Mouse (Mus musculus): ENCODE data around the gene 6330403K07Rik. TPM values are rescaled to one million over a fixed set of nuclear protein-coding genes. Genes with fewer than 3 reads are reported as not detected.

6330403K07Rik gene
- polyA plus RNA-seq, 1 experiment from 2014 or later = 1.8 TPM

- H3K4me2 ChIP-seq (ENCODE audit: low read depth, low read length) = peak within 1 kb of the TSS; percentile 94
- under 1% methylated on average over 35 of the region's 35 CpGs for WGBS (ENCODE audit: insufficient replicate concordance)
- peak within 1 kb of the TSS; percentile 97 for H3K4me3 ChIP-seq (ENCODE audit: low read depth, low read length)
- H3K27ac ChIP-seq (ENCODE audit: low read length) = peak within 1 kb of the TSS; percentile 85
- no peaks in the 10 kb centered on the region for H3K9me3 ChIP-seq (replicated peaks; ENCODE audit: control insufficient read depth, low read length)
- peak; percentile 94 for ATAC-seq (ENCODE audit: low read depth)
- peaks cover 12% of the 10 kb centered on the region for H3K36me3 ChIP-seq (ENCODE audit: control insufficient read depth, insufficient read depth)
- peak within 1 kb of the TSS; percentile 85 for H3K9ac ChIP-seq (ENCODE audit: low read depth, low read length)
- peaks cover 16% of the 10 kb centered on the region for H3K4me1 ChIP-seq (ENCODE audit: control insufficient read depth, low read depth, low read length)
- no peaks in the 10 kb centered on the region for H3K27me3 ChIP-seq (ENCODE audit: control insufficient read depth, insufficient read depth, low read depth, low read length)
Observed at GRCm38 (mm10) chr11:71004316-71004773, 29.0 kb downstream of the 6330403K07Rik start, which contains the start of gene Dhx33. Gene Dhx33 (minus strand): TSS chr11:71004437.

DNA sequence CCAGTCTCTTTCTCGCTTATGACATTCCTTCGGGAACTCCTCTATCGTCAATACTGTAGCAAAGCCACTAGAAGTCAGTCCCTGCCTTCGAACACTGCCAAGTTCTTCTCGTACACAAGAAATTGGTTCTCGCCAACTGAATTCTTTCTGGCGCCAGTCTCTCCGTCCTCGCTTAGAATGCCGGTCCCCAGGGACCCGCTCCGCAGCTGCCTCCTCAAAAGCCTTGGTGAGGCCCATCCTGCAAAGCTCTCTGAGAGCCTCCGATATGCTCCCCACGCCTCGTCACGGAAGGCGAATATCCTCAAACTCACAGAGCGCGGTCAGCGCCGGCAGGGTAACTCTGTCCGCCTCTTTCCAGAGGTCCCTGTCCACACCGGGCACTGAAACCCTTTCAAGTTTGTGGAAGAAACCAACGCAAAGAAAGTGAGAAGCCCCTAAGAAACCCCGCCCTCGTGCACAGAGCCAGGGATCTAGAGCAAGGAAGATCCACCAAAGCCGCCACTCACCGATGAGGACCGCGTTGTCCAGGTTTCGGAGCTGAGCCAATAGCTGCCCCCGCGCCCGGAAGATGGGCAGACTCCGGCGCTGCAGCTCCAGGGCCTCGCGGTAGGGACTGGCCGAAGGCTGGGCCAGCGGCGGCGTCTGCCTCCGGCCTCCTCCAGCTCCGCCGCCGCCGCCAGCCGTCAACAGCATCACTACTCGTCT lies 29.6 kb downstream of the 6330403K07Rik start:
- H3K4me3 ChIP-seq (ENCODE audit: low read depth, low read length) = peak overlapping the region; percentile 97
- no peaks in the 10 kb centered on the region for H3K9me3 ChIP-seq (replicated peaks; ENCODE audit: control insufficient read depth, low read length)
- H3K27me3 ChIP-seq (ENCODE audit: control insufficient read depth, insufficient read depth, low read depth, low read length) = no peaks in the 10 kb centered on the region
- peaks cover 9% of the 10 kb centered on the region for H3K36me3 ChIP-seq (ENCODE audit: control insufficient read depth, insufficient read depth)
- H3K27ac ChIP-seq (ENCODE audit: low read length) = peak overlapping the region; percentile 85
- peak overlapping the region; percentile 85 for H3K9ac ChIP-seq (ENCODE audit: low read depth, low read length)
- peak overlapping the region; percentile 94 for H3K4me2 ChIP-seq (ENCODE audit: low read depth, low read length)
- peak; percentile 71 for ATAC-seq (ENCODE audit: low read depth)
- under 1% methylated on average over 49 of the region's 49 CpGs for WGBS (ENCODE audit: insufficient replicate concordance)
- H3K4me1 ChIP-seq (ENCODE audit: control insufficient read depth, low read depth, low read length) = peaks cover 16% of the 10 kb centered on the region

- Histone ChIP-seq H3K9me3 (replicated peaks; ENCODE audit: control insufficient read depth, low read length) (no peaks in the 10 kb centered on the region), H3K9ac (ENCODE audit: low read depth, low read length) (no peak overlapping the region), H3K27me3 (ENCODE audit: control insufficient read depth, insufficient read depth, low read depth, low read length) (no peaks in the 10 kb centered on the region), H3K36me3 (ENCODE audit: control insufficient read depth, insufficient read depth) (peaks cover 7% of the 10 kb centered on the region), H3K4me2 (ENCODE audit: low read depth, low read length) (no peak overlapping the region), H3K4me1 (ENCODE audit: control insufficient read depth, low read depth, low read length) (peaks cover 16% of the 10 kb centered on the region), H3K27ac (ENCODE audit: low read length) (no peak overlapping the region), H3K4me3 (ENCODE audit: low read depth, low read length) (no peak overlapping the region)
- 71% methylated on average over 4 of the region's 4 CpGs for WGBS (ENCODE audit: insufficient replicate concordance)
- no peak for ATAC-seq (ENCODE audit: low read depth)
Observed at GRCm38 (mm10) chr11:71001167-71001566, 32.1 kb downstream of the 6330403K07Rik start.

DNA sequence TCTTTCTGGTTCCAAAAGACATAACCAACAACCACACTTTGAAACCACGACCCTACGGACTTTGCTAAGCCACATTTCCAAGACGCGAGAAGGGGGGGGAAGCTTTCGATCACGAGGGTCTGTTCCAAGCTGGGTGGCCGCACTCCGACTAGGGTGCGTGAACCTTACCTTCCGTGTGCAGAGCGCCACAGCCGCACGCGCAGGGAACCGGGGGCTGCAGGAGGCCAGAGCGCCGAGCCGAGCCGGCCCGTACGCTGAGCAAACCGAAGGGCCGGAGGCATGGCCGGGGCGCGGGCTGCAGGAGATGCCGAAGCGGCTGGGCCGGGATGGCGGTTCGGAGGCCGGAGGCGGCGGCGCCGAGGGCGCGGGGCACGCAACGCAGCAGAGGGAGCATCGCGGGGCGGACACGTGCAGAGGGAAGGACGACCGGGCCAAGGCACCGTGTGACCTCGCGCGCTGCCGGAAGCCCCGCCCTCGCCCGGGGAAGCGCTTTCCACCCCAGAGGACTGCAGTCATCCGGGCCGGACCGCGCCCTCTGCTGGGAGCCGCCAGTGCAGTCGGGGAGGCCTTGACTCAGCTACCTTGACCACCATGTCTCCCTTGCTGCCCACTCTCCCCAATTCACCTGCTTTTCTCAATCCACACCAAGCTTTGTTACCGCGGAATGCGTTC lies 50.6 kb downstream of the 6330403K07Rik start, which contains the start of gene C1qbp:
Gene C1qbp, minus strand, starts transcription at position 470 of the 672 bp plus-strand sequence.
- H3K27ac ChIP-seq (ENCODE audit: low read length) = peak within 1 kb of the TSS; percentile 60
- ATAC-seq (ENCODE audit: low read depth) = peak; percentile 97
- H3K36me3 ChIP-seq (ENCODE audit: control insufficient read depth, insufficient read depth) = peaks cover 35% of the 10 kb centered on the region
- H3K4me2 ChIP-seq (ENCODE audit: low read depth, low read length) = peak within 1 kb of the TSS; percentile 98
- peaks cover 20% of the 10 kb centered on the region for H3K4me1 ChIP-seq (ENCODE audit: control insufficient read depth, low read depth, low read length)
- no peaks in the 10 kb centered on the region for H3K27me3 ChIP-seq (ENCODE audit: control insufficient read depth, insufficient read depth, low read depth, low read length)
- H3K4me3 ChIP-seq (ENCODE audit: low read depth, low read length) = peak within 1 kb of the TSS; percentile 93
- no peaks in the 10 kb centered on the region for H3K9me3 ChIP-seq (replicated peaks; ENCODE audit: control insufficient read depth, low read length)
- WGBS (ENCODE audit: insufficient replicate concordance) = under 1% methylated on average over 61 of the region's 64 CpGs
- H3K9ac ChIP-seq (ENCODE audit: low read depth, low read length) = peak within 1 kb of the TSS; percentile 78

DNA sequence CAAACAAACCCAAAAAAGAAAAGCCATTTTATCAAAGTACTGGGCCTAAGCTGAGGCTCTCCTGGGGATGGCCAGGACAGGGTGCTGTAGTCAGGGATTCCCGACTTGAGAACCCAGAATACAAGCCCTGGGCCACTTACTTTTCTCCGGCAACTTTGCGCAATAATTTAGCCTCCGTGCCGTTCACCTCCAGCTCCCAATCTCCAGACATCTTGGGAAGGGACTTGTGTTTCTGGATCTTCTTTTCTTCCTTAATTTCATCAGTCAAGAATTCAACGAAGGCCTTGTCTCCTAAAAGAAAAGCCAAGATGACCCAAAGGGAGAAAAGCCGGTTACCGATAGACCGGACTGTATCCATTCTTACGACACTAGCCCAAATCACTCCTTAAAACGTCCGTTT lies 51.3 kb downstream of the 6330403K07Rik start:
- H3K9ac ChIP-seq (ENCODE audit: low read depth, low read length) = peak overlapping the region; percentile 78; the same call in 1 of the 2 replicates
- peak overlapping the region; percentile 93 for H3K4me3 ChIP-seq (ENCODE audit: low read depth, low read length)
- no peak overlapping the region; the same call in 1 of the 2 replicates for H3K27ac ChIP-seq (ENCODE audit: low read length)
- H3K4me1 ChIP-seq (ENCODE audit: control insufficient read depth, low read depth, low read length) = peaks cover 20% of the 10 kb centered on the region
- H3K4me2 ChIP-seq (ENCODE audit: low read depth, low read length) = peak overlapping the region; percentile 98
- H3K36me3 ChIP-seq (ENCODE audit: control insufficient read depth, insufficient read depth) = peaks cover 39% of the 10 kb centered on the region
- no peaks in the 10 kb centered on the region for H3K9me3 ChIP-seq (replicated peaks; ENCODE audit: control insufficient read depth, low read length)
- 3% methylated on average over 12 of the region's 12 CpGs for WGBS (ENCODE audit: insufficient replicate concordance)
- no peak for ATAC-seq (ENCODE audit: low read depth)
- H3K27me3 ChIP-seq (ENCODE audit: control insufficient read depth, insufficient read depth, low read depth, low read length) = no peaks in the 10 kb centered on the region

Other genes starting within 250 kb of the 6330403K07Rik start
- gene Scimp, start 220.9 kb downstream of the 6330403K07Rik start, polyA plus RNA-seq (2015; fragmentation: Nextera tagmentation; extraction: Ambion mirVana) = 0.57 and 1.0 TPM in 2 replicates
- 11.6 and 11.8 TPM in 2 replicates for gene Rabep1, start 188.7 kb downstream of the 6330403K07Rik start, polyA plus RNA-seq (2015; fragmentation: Nextera tagmentation; extraction: Ambion mirVana)
- 52.4 and 53.0 TPM in 2 replicates for gene Nup88, start 63.5 kb downstream of the 6330403K07Rik start, polyA plus RNA-seq (2015; fragmentation: Nextera tagmentation; extraction: Ambion mirVana)
- 75.4 and 81.1 TPM in 2 replicates for gene Rpain, start 63.3 kb downstream of the 6330403K07Rik start, polyA plus RNA-seq (2015; fragmentation: Nextera tagmentation; extraction: Ambion mirVana)
- 134 and 151 TPM in 2 replicates for gene C1qbp, start 50.5 kb downstream of the 6330403K07Rik start, polyA plus RNA-seq (2015; fragmentation: Nextera tagmentation; extraction: Ambion mirVana)
- 5.4 and 7.1 TPM in 2 replicates for gene Dhx33, start 29.1 kb downstream of the 6330403K07Rik start, polyA plus RNA-seq (2015; fragmentation: Nextera tagmentation; extraction: Ambion mirVana)
- gene Mis12, start 13.9 kb downstream of the 6330403K07Rik start, polyA plus RNA-seq (2015; fragmentation: Nextera tagmentation; extraction: Ambion mirVana) = 23.6 and 24.1 TPM in 2 replicates
- gene Derl2, start 13.7 kb downstream of the 6330403K07Rik start, polyA plus RNA-seq (2015; fragmentation: Nextera tagmentation; extraction: Ambion mirVana) = 44.9 and 46.6 TPM in 2 replicates
- 0.18 and 0.32 TPM in 2 replicates for gene Nlrp1a, start 111.2 kb upstream of the 6330403K07Rik start, polyA plus RNA-seq (2015; fragmentation: Nextera tagmentation; extraction: Ambion mirVana)
- gene Nlrp1b, start 197.2 kb upstream of the 6330403K07Rik start, polyA plus RNA-seq (2015; fragmentation: Nextera tagmentation; extraction: Ambion mirVana) = 0.04 TPM in 1 of 2 replicates, not detected in the other